Mouse (Mus musculus) liver, embryonic 14.5 days (tissue): ENCODE data around the gene Kif17.

Experiments
- CTCF ChIP-seq: IDR thresholded peaks from 2 replicates; pipeline ENCODE4 v1.5.1; 2016; ENCODE audit warnings: antibody characterized with exemption, low read depth, control low read depth
- EP300 ChIP-seq: IDR thresholded peaks from 2 replicates; pipeline ENCODE4 v1.6.1; 2016; ENCODE audit warnings: antibody characterized with exemption, low read depth

DNA sequence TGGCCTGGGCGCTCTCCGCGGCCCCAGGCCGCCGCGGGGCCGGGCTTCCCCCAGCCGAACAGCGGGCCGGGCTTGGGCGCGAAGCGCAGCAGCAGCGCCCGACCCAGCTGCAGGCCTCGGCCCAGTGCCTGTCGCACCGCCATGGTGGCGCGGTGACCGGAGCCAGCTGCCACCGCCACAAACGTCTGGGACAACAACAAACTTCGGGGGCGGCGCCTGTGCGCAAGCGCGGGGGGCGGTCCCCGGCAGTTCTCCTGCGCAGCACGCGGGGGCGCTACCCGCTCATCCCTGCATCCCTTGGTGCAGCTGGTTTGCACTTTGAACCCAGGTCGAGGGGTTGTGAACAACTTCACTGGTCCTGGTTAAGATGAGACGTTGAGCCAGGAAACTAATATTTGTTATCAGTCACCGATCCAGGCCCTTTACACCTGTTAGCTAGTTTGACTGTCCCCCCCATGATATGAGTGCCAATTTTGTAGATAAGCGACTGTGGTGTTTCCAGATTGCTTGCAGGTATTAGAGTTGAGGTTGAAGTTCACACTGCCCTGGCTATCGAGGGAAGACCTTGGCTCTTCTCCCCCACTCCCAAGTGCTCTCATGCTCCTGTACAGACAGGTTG lies 76.0 kb downstream of the Kif17 start, which contains the start of gene Pink1:
- TF ChIP-seq CTCF = peak; percentile 92
- TF ChIP-seq EP300 = no peak
